Mouse (Mus musculus): ENCODE data around the gene Anxa9.

Anxa9 gene

DNA sequence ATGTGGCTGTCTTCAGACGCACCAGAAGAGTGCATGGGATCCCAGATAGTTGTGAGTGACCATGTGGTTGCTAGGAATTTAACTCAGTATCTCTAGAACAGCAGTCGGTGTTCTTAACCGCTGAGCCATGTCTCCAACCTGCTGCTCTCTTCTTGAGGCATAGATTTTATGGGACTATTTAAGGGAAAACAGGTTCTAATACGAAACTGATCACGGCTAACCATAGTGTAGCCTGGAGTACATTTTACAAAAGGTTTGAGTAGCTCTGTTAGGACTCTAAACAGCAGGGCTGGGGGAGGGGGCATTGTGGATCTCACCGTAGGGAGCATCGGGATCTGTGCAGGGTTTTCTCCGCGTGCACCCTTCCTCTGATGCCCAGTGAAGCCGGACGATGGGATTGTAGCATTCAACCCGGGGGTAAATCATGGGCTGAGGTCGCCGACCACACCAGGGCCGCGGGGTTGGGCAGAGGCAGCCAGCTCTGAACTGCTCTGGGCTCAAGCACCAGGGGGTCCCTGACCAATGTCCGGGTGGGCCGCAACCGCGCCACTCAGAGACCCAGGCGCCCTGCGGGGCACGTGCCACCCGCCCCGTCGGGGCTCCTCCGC is 7.6 kb upstream of the Anxa9 start, which contains the start of gene Cers2:
TSS of gene Cers2 (plus strand) at position 306 of the 608 bp plus-strand sequence.
- ATAC-seq (ENCODE audit: insufficient number of reproducible peaks, low FRiP score, low TSS enrichment), result peak; percentile 15; the same call in 1 of the 2 replicates

DNA sequence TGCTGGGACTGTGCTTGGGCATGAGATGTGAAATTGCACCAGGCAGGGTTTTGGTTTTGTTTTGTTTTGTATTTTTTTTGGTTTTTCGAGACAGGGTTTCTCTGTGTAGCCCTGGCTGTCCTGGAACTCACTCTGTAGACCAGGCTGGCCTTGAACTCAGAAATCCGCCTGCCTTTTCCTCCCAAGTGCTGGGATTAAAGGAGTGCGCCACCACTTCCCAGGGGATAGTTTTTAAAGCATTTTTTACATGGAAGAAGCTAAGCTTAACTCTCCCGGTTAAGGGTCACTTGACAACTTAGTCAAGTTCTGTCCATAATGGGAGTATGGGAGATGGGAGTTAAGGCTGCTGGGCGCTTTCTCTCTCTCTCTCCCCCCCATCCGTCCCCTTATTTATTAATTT is 7.1 kb upstream of the Anxa9 start:
- ATAC-seq (ENCODE audit: insufficient number of reproducible peaks, low FRiP score, low TSS enrichment), result no peak

DNA sequence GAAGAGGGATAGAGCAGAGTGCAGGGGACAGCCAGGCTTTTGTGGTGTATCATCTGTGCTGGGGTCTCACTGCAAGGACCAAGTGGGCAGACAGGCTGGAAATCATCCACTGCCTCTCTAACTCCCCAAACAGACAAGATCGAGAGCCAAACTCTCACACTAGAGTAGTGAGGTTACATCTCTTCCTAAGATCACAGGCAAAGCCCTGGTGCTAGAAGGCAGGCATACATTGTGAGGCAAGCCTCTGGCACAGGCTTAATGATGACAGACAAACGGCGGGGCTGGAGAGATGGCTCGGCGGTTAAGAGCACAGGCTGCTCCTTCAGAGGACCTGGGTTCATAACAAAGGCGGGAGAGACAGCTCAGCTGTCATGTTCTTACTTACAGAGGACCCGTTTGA is 6.5 kb upstream of the Anxa9 start:
- ATAC-seq (ENCODE audit: insufficient number of reproducible peaks, low FRiP score, low TSS enrichment), result no peak

DNA sequence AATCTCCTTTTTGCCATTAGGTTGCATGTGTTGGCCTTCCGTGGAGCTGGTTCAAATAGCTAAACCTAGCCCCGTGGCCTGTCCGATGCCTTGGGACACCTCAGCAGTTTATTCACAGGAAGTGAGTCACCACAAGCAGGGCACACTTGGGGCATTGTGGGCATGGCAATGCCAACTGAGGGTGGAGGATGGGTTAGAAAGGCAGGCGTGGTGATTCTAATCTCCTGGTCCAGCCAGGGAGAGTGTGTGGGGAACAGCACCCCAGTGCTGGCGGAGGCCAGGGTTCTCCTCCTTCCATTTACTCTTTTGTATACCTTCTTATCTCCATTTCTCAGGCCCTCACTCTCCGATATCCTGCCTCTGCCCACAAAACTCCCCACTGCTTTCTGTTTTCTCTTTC is 5.6 kb upstream of the Anxa9 start:
- ATAC-seq (ENCODE audit: insufficient number of reproducible peaks, low FRiP score, low TSS enrichment), result no peak

DNA sequence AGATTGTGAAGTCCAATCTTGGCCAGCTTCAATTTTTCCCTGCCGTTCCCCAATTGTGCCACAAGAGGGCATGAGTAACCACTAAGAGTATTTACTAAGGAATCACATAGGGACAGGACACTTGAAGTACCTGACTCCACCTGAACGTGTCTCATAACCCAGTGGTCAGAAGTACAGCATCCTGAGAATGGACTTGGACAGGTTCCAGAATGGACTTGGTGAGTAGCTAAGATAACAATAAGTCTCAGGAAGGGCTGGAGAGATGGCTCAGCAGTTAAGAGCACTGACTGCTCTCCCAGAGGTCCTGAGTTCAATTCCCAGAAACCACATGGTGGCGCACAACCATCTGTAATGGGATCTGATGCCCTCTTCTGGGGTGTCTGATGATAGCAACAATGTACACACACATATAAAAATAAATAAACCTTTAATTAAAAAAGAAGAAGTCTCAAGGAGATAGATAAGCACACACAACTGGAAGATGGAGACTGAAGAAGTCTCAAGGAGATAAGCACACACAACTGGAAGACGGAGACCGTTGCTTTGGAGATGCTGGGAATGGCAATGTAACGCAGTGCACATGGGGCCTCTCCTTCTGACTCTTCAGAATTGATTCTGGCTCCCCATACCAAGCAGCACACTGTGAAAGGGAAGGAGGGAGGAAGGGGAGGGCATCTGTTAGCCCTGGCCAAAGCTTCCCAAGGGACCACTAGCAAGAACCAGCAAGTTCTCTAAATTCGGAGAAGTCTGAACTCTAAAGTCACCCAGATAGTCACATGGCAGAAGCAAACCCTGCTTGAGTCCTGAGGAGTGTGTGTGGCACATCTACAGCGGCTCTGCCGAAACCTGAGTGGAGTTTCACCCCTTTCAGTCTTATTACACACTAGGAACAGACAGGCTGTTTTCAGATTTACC is 4.2 kb upstream of the Anxa9 start:
- ATAC-seq (ENCODE audit: insufficient number of reproducible peaks, low FRiP score, low TSS enrichment), result no peak

DNA sequence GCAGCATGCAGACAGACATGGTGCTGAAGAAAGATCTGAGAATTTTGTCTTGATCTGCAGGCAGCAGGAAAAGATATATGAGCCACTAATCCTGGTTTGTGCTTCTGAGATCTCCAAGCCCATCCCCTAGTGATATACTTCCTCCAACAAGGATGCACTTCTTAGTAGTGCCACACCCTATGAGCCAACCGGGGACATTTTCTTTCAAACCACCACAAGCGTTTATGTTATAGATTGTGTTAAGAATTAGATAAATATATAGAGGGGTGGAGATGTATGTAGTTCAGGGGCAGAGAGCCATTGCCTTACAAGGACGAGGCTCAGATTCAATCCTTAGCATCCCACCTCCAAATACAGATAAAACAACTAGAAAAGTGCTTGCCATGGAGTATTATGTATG is 3.5 kb upstream of the Anxa9 start:
- no peak for ATAC-seq (ENCODE audit: insufficient number of reproducible peaks, low FRiP score, low TSS enrichment)

DNA sequence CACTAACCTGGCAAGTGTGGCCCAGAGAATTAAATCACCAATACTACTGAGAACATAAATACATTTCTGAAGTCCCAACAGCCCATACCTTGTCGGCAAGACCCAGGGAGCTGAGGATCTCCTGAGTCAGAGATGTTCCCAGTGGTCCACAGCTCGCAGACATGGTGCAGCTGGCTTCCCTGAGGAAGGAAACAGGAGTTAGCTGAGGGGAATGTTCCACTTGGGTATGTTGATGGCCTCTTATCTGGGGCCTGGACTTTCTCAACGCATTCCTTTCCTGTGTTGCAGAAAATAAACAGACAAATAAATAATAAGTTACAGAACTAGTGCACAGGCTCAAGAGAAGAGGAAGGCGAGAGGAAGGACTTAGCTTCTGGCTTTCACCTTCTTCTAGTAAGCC is 732 bp downstream of the Anxa9 start:
- ATAC-seq (ENCODE audit: insufficient number of reproducible peaks, low FRiP score, low TSS enrichment), result no peak

DNA sequence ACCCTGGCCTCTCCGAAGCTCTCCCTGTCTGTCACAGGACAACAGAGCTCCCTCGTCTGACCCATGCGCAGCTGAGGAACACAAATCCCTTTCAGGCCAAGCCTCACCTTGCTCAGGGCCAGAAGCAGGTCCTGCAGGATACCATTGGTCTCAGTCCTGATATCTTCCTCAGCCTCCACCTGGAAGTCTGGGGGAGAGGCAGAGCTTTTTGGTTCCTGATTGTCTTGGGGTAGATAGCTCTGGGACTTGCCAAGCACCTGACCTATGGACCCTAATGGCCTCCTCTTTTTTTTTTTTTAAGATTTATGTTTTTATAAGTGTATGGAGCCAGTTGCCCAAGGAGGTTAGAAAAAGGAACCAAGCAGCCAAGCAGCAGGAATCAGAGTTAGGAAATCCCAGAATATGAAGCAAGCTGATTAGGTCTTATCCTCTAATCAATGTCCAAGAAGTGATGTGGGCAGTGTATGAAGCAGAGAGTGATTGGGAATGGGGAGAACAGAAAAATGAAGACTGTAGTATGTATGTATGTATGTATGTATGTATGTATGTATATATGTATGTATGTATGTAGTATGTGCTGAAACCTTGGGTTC is 5.7 kb downstream of the Anxa9 start:
- ATAC-seq (ENCODE audit: insufficient number of reproducible peaks, low FRiP score, low TSS enrichment), result no peak

DNA sequence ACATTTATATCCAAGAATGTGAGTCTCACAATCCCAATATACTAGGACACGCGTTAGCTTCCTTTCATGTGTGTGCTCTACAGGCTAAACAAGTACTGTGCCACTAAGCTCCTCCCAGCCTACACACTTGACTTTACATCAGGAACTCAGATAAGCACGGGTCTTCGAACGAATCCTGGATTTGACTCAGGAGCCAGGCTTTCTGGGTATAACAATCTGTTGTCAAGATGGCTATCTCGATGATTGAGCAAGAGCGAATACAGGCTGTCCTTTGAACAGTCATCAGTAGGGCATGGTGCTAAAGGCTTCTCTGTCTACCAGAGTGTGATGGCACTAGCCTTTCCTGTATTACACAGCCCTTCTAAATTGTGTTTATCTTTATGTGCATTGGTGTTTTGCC is 9.0 kb downstream of the Anxa9 start:
- ATAC-seq (ENCODE audit: insufficient number of reproducible peaks, low FRiP score, low TSS enrichment), result no peak

DNA sequence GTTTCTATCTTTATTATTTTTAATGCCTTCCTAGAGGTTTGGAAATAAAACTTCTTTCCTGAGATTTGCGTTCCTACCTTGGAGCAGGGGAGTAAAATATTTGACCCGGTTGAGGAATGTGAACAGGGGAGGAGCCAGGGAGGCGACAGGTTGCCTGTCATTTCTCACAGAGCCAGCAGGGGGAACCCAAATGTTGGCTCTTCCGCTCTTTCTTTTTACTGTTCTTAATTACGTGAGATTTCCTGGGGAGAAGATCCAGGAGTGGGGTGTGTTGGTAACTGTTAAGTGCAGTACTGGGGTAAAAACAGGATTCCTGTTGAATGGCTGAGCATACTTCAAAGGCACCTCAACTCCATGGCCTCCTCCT is 10.9 kb downstream of the Anxa9 start:
- no peak for ATAC-seq (ENCODE audit: insufficient number of reproducible peaks, low FRiP score, low TSS enrichment)

DNA sequence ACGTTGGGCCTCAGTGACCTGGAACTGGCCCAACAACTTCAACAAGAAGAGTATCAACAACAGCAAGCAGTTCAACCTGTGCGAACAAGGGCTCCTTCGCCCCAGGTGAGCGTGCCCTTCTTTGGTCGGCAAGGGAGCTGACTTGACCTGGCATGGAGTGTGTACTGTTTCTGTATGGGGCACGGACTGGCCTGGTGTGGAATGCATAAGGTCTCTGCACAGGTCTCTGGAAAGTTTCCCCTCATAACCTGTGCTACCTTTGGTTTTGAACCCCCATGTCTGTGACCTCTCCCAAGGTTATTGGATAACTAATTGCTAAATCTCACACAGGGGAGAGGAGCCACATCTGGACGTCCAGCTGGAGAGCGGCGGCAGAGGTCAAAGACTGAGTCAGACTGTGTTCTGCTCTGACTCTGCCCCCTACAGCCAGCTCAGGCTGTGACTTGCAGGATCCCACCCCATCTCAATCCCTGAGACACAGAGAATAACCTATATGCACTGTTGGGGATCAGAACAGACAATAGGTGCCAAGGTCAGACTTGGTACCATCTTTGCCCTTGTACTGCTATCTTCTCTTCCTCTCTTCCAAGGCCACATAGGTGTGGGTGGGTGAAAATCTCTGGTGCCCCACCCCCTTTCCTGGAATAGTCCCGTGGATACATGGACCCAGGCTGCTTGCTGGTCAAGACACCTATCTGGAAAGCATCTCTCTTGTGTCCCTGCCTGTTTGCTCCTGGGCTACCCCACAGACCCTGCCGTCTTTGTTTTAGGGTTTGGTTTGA is 11.5 kb downstream of the Anxa9 start:
- no peak for ATAC-seq (ENCODE audit: insufficient number of reproducible peaks, low FRiP score, low TSS enrichment)

DNA sequence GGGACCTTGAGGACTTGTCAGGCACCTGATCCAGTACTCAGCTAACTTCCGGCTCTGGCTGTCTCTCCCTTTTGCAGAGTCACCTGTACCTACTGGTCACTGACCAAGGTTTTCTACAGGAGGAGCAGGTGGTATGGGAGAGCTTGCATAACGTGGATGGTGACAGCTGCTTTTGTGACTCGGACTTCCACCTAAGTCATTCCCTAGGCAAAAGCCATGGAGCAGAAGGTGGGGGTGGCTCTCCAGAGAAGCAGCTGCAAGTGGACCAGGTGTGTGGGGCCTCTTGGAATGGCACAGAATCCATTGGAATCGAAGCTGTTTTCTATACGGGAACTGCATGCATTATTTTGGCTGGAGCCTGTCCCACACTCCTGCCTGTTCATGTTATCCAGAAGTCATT is 12.3 kb downstream of the Anxa9 start:
- ATAC-seq (ENCODE audit: insufficient number of reproducible peaks, low FRiP score, low TSS enrichment), result no peak

DNA sequence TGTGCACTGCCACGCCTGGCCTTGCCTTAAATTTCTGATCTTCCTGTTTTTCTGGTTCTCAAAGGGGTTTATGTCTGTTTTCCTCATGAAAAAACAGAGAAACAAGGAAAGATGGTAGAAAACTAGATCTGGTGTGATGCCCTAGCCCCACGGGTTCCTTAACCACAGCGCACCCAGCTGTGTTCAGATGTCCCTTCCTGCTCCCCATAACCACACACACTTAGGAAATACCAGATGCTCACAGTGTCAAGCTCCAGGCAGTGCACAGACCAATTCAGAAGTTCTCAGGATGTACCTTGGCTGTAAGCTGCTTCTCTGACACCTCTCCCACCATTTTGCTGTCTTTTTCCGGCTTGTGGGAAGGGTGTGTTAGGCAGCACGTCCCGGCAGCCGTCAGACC is 12.7 kb downstream of the Anxa9 start:
- ATAC-seq (ENCODE audit: insufficient number of reproducible peaks, low FRiP score, low TSS enrichment), result no peak

DNA sequence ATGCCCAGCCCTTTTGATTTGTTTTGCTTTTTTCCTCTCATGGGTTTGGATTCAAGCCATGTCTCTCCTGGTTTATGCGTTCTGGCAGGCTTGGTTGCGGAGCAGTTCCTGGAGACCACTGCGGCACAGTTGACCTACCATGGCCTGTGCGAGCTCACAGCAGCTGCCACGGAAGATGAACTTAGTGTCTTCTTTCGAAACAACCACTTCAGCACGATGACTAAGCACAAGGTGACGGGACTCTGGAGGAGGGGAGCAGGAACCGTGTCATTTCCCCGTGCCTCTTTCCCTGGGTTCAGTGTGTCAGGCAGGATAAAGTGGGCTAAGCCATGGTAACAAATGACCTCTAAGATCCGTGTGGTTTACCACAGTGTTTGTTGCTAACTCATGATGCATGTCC is 13.4 kb downstream of the Anxa9 start:
- no peak for ATAC-seq (ENCODE audit: insufficient number of reproducible peaks, low FRiP score, low TSS enrichment)

DNA sequence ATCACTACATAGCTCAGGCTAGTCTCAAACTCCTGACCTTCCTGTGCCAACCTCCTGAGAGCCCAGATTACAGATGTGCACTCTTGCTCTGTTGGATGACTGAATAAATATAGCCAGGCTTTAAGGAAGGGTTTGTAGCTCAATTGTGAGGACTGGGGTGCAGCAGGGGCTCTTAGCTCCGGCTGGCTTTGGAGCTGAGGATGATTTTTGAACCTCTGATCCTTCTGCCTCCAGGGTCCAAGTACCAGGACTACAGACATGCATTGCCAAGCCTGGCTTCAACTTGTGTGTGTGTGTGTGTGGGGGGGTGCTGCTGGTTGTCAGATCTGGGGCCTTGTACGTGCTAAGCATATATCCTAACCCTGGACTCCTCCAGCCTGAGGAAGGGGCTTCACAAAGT is 14.1 kb downstream of the Anxa9 start:
- no peak for ATAC-seq (ENCODE audit: insufficient number of reproducible peaks, low FRiP score, low TSS enrichment)

DNA sequence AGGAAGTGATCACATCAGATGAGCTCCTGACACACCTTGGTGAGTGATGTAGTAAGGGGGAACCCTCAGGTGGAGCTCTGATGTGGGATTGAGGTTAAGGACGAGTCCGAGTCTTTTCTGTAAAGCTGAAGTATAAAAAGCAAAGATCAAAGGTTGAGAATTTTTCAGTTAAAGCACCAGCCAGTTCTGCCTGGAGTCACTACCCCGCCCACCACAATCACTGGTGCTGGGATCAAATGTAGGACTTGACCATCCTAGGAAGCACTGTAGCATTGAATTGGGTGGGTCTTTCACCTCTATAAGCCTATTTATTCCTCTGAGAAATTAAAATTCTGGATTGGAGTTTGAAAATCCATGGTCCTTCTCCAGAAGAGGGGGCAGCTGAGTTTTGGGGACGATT is 15.9 kb downstream of the Anxa9 start:
- ATAC-seq (ENCODE audit: insufficient number of reproducible peaks, low FRiP score, low TSS enrichment), result no peak

DNA sequence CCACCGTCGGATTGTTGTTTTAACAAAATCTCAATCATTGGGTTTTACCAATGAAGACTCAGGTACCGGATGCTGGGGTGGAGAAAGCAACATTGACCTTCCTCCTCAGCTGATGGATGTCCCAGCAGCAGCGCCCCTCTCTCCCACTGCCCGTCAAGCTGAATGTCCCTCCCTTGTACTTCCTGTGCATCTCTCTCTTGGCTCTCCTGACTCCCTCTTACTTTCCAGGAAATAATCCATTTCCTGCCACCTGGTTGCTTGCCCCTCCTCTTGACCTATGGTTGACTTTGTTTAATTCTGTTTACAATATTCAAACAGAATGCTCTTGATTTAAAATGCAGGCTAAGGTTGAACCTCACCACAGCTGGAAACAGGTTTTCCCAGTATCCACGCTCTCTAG is 16.8 kb downstream of the Anxa9 start:
- ATAC-seq (ENCODE audit: insufficient number of reproducible peaks, low FRiP score, low TSS enrichment), result no peak

DNA sequence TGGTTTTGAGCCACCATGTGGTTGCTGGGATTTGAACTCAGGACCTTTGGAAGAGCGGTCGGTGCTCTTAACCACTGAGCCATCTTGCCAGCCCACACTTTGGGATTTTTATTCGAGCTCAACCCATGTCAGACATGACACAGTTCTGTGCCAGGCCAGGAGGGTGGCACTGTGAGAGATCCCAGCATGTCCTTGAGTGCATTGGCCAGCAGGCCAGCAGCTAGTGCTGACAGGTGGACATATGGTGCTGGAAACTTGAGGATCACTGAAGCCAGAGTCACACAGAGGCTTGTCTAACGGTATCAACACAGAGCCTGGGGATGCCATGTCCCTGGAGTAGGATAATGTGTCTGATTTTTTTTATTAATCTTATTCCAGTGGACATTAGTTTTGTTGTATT is 17.6 kb downstream of the Anxa9 start:
- ATAC-seq (ENCODE audit: insufficient number of reproducible peaks, low FRiP score, low TSS enrichment), result peak; percentile 83

DNA sequence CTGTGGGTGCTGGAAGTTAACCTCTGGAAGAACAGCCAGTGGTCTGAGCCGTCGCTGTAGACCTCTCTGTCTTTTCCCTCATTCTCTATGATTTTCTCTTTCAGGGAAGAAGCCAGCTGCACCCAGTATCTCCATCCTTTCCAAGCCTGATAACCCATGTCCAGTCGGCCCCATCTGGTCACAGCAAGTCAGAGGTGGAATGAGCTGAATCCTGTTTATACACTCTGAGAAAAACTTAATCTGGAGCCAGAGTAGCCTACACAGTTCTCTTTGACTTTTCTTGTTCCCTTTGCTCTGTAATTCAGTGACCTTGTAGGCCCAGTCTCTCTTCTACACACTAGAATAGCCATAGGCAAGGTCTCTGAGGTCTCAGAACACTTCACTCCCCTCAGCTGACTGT is 19.4 kb downstream of the Anxa9 start:
- ATAC-seq (ENCODE audit: insufficient number of reproducible peaks, low FRiP score, low TSS enrichment), result no peak

DNA sequence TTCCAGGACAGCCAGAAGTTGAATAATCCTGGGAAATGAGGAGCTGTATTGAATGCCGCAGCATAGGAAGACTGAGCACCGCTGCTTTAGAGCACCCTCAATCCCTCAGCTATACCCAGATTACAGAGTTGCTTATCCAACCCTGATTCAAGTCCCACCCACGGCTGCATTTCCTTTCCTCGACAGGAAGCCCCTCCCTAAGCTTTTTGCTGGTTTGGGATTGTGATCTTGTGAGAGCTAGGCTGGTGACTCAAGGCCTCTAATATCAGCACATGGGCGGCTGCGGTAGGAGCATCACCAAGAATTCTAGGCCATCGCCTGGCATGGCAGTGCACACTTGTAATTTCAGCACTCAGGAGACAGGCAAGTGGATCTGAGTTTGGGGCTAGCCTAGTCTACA is 20.5 kb downstream of the Anxa9 start:
- no peak for ATAC-seq (ENCODE audit: insufficient number of reproducible peaks, low FRiP score, low TSS enrichment)

DNA sequence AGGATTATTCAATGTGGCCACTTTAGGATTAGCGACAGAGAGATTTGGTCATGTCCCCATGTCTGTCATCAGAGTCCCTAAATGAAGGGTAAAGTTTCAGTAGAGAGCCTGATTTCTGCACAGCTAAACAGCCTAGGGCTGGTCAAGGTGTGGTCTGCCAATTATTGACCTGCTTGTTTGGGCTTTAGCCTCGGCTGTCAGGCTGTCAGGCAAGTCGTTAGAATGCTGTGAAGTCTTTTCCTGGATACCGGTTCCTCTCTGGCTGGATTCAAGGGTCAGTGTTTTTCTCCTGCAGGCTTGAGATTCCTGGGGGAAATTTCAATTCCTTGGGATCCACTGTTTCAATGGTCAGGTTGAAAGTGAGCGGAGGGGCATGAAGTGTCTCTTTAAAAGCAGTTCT is 21.0 kb downstream of the Anxa9 start:
- ATAC-seq (ENCODE audit: insufficient number of reproducible peaks, low FRiP score, low TSS enrichment), result no peak
